Mouse (Mus musculus) MEL (cell line): ENCODE data around the gene Ryr2. TPM values are rescaled to one million over a fixed set of nuclear protein-coding genes. Genes with fewer than 3 reads are reported as not detected.

Experiments used
- DNase-seq: peaks from one replicate; pipeline ENCODE4 v3.0.0; 2011; ENCODE audit warnings: low read depth, low spot score
- H3K27ac ChIP-seq: 2 replicates; pipeline ENCODE4 v1.5.1; 2012; ENCODE audit warnings: low read depth, mild to moderate bottlenecking, control low read depth, low read length, moderate library complexity; ENCODE audit not compliant: control insufficient read depth
- H3K27me3 ChIP-seq, 2 experiments: fragments of 150-350 bp in 1 of 2; sonication (generic) in 1 of 2; 2 replicates each; pipeline ENCODE4 v1.6.1; 2012; ENCODE audit warnings: low read length in 2 of 2, mild to moderate bottlenecking in 2 of 2, improper control_type of control experiment in 1 of 2, moderate library complexity in 1 of 2; ENCODE audit not compliant: insufficient read depth in 2 of 2, control insufficient read depth in 1 of 2
- H3K36me3 ChIP-seq, 2 experiments: 2 replicates each; pipeline ENCODE4 v1.6.1; 2012 to 2014; ENCODE audit warnings: low read length in 2 of 2, improper control_type of control experiment in 1 of 2, inconsistent platforms in 1 of 2, mild to moderate bottlenecking in 1 of 2; ENCODE audit not compliant: insufficient read depth in 2 of 2, control insufficient read depth in 1 of 2
- H3K4me1 ChIP-seq, 2 experiments: fragments of 150-350 bp in 1 of 2; sonication (generic) in 1 of 2; 2 replicates each; pipeline ENCODE4 v1.6.1; 2012; ENCODE audit warnings: low read length in 2 of 2, improper control_type of control experiment in 1 of 2, mild to moderate bottlenecking in 1 of 2; ENCODE audit not compliant: insufficient read depth in 2 of 2, control insufficient read depth in 1 of 2
- H3K4me3 ChIP-seq, 2 experiments: fragments of 150-350 bp in 1 of 2; sonication (generic) in 1 of 2; 2 replicates each; pipeline ENCODE4 v1.5.1; 2012; ENCODE audit warnings: low read depth in 2 of 2, low read length in 2 of 2, mild to moderate bottlenecking in 2 of 2, moderate library complexity in 2 of 2, control low read depth in 1 of 2, improper control_type of control experiment in 1 of 2; ENCODE audit not compliant: control insufficient read depth in 1 of 2, insufficient read depth in 1 of 2
- H3K79me2 ChIP-seq: 2 replicates; pipeline ENCODE4 v1.6.1; 2012; ENCODE audit warnings: mild to moderate bottlenecking, low read length, moderate library complexity; ENCODE audit not compliant: control insufficient read depth, poor library complexity, insufficient read depth
- H3K9ac ChIP-seq: 2 replicates; pipeline ENCODE4 v1.6.1; 2012; ENCODE audit warnings: low read depth, mild to moderate bottlenecking, control low read depth, low read length, moderate library complexity; ENCODE audit not compliant: control insufficient read depth, poor library complexity, severe bottlenecking
- H3K9me3 ChIP-seq: fragments of 150-350 bp; sonication (generic); replicated peaks from 2 replicates; pipeline ENCODE4 v1.6.1; 2012; ENCODE audit warnings: mild to moderate bottlenecking, low read length, improper control_type of control experiment, moderate library complexity; ENCODE audit not compliant: insufficient read depth
- CHD2 ChIP-seq: IDR thresholded peaks from 2 replicates; pipeline ENCODE4 v1.6.1; 2011; ENCODE audit warnings: low read length, improper control_type of control experiment
- E2F4 ChIP-seq: IDR thresholded peaks from 2 replicates; pipeline ENCODE4 v1.6.1; 2011; ENCODE audit warnings: low read depth, low read length, improper control_type of control experiment, borderline replicate concordance
- ELF1 ChIP-seq: IDR thresholded peaks from 2 replicates; pipeline ENCODE4 v1.6.1; 2014; ENCODE audit warnings: low read depth, mild to moderate bottlenecking, inconsistent platforms, low read length, improper control_type of control experiment, moderate library complexity
- EP300 ChIP-seq, 2 experiments: IDR thresholded peaks; 2 replicates each; pipeline ENCODE4 v1.6.1; 2011; ENCODE audit warnings: improper control_type of control experiment in 2 of 2, low read length in 2 of 2, low read depth in 1 of 2, mild to moderate bottlenecking in 1 of 2
- ETS1 ChIP-seq: IDR thresholded peaks from 2 replicates; pipeline ENCODE4 v1.6.1; 2012; ENCODE audit warnings: low read depth, mild to moderate bottlenecking, inconsistent platforms, low read length, improper control_type of control experiment, moderate library complexity
- GATA1 ChIP-seq: IDR thresholded peaks from 2 replicates; pipeline ENCODE4 v1.6.1; 2011; ENCODE audit warnings: low read depth, low read length, improper control_type of control experiment
- MEF2A ChIP-seq: IDR thresholded peaks from 2 replicates; pipeline ENCODE4 v1.6.1; 2014; ENCODE audit warnings: low read depth, mild to moderate bottlenecking, inconsistent platforms, low read length, improper control_type of control experiment; ENCODE audit not compliant: poor library complexity, insufficient replicate concordance, severe bottlenecking; ENCODE audit errors: extremely low read depth
- MXI1 ChIP-seq: IDR thresholded peaks from 2 replicates; pipeline ENCODE4 v1.6.1; 2011; ENCODE audit warnings: mild to moderate bottlenecking, low read depth, low read length, improper control_type of control experiment
- MYB ChIP-seq: IDR thresholded peaks from 2 replicates; pipeline ENCODE4 v1.6.1; 2011; ENCODE audit warnings: mild to moderate bottlenecking, low read depth, low read length, improper control_type of control experiment
- NELFE ChIP-seq: IDR thresholded peaks from 2 replicates; pipeline ENCODE4 v1.6.1; 2011; ENCODE audit warnings: low read depth, low read length, improper control_type of control experiment
- POLR2A ChIP-seq, 2 experiments: IDR thresholded peaks; 2 replicates each; pipeline ENCODE4 v1.6.1; 2011 to 2012; ENCODE audit warnings: low read length in 2 of 2, mild to moderate bottlenecking in 2 of 2, control low read depth in 1 of 2, improper control_type of control experiment in 1 of 2, low read depth in 1 of 2, moderate library complexity in 1 of 2; ENCODE audit not compliant: control insufficient read depth in 1 of 2, insufficient read depth in 1 of 2, poor library complexity in 1 of 2
- POLR2AphosphoS2 ChIP-seq: IDR thresholded peaks from 2 replicates; pipeline ENCODE4 v1.6.1; 2011; ENCODE audit warnings: low read length, improper control_type of control experiment
- TAL1 ChIP-seq: IDR thresholded peaks from 2 replicates; pipeline ENCODE4 v1.6.1; 2012; ENCODE audit warnings: mild to moderate bottlenecking, inconsistent platforms, low read length, moderate library complexity, mixed read lengths
- TBP ChIP-seq: IDR thresholded peaks from 2 replicates; pipeline ENCODE4 v1.8.0; 2011; ENCODE audit warnings: low read depth, low read length, improper control_type of control experiment
- TCF12 ChIP-seq: IDR thresholded peaks from 2 replicates; pipeline ENCODE4 v1.6.1; 2014; ENCODE audit warnings: low read depth, mild to moderate bottlenecking, inconsistent platforms, low read length, improper control_type of control experiment, moderate library complexity
- UBTF ChIP-seq: IDR thresholded peaks from 2 replicates; pipeline ENCODE4 v1.6.1; 2012; ENCODE audit warnings: low read depth, mild to moderate bottlenecking, inconsistent platforms, low read length, improper control_type of control experiment, moderate library complexity, borderline replicate concordance; ENCODE audit not compliant: insufficient read depth
- USF1 ChIP-seq: IDR thresholded peaks from 2 replicates; pipeline ENCODE4 v1.6.1; 2014; ENCODE audit warnings: low read depth, mild to moderate bottlenecking, inconsistent platforms, low read length, improper control_type of control experiment, moderate library complexity
- USF2 ChIP-seq, 2 experiments: IDR thresholded peaks; 2 replicates each; pipeline ENCODE4 v1.6.1; 2011 to 2012; ENCODE audit warnings: improper control_type of control experiment in 2 of 2, low read length in 2 of 2, borderline replicate concordance in 1 of 2, inconsistent platforms in 1 of 2, low read depth in 1 of 2, mild to moderate bottlenecking in 1 of 2; ENCODE audit not compliant: insufficient read depth in 1 of 2
- ZC3H11A ChIP-seq: IDR thresholded peaks from 2 replicates; pipeline ENCODE4 v1.6.1; 2012; ENCODE audit warnings: low read depth, mild to moderate bottlenecking, inconsistent platforms, low read length, improper control_type of control experiment
- ZKSCAN1 ChIP-seq: IDR thresholded peaks from 2 replicates; pipeline ENCODE4 v1.6.1; 2012; ENCODE audit warnings: low read depth, mild to moderate bottlenecking, inconsistent platforms, low read length, improper control_type of control experiment, moderate library complexity
- ZNF384 ChIP-seq: IDR thresholded peaks from 2 replicates; pipeline ENCODE4 v1.6.1; 2012; ENCODE audit warnings: low read depth, mild to moderate bottlenecking, inconsistent platforms, low read length, improper control_type of control experiment
- polyA plus RNA-seq, 2 experiments: library from polyadenylated mRNA; stranded (reverse) in 1 of 2; unstranded in 1 of 2; fragments of >175 nt in 1 of 2; fragments of >200 nt in 1 of 2; gene quantifications; 2 replicates each; pipeline versions ENCODE4 v1.2.1 to v1.2.4; 2012; ENCODE audit warnings: low replicate concordance in 2 of 2, low read depth in 1 of 2; ENCODE audit not compliant: insufficient read length in 2 of 2, insufficient read depth in 1 of 2, missing spikeins in 1 of 2
- total RNA-seq: library from RNA; depleted of rRNA; stranded (reverse); fragments of 300-350 nt; gene quantifications from 2 replicates; pipeline ENCODE4 v1.2.3, GENCODE M21; 2012

The Ryr2 gene
- total and polyA plus RNA-seq, 3 experiments, result 0.04 TPM; not detected in 2

GRCm38 (mm10) chr13:12099446-12099845 is 7.3 kb downstream of the Ryr2 start:
- no peaks in the 10 kb centered on the region for H3K36me3 ChIP-seq
- H3K27ac ChIP-seq, result no peak overlapping the region
- no peak for DNase-seq
- H3K79me2 ChIP-seq, result no peaks in the 10 kb centered on the region
- TF ChIP-seq ZC3H11A (no peak), MYB (no peak), ZNF384 (no peak), MEF2A (no peak), UBTF (no peak)
- H3K4me3 ChIP-seq, result no peak overlapping the region
- no peaks in the 10 kb centered on the region for H3K27me3 ChIP-seq
- H3K9me3 ChIP-seq, result no peaks in the 10 kb centered on the region
- H3K9ac ChIP-seq, result no peak overlapping the region
- no peaks in the 10 kb centered on the region for H3K4me1 ChIP-seq

- Histone ChIP-seq H3K4me1 (no peaks in the 10 kb centered on the region), H3K79me2 (no peaks in the 10 kb centered on the region), H3K9me3 (no peaks in the 10 kb centered on the region), H3K27me3 (no peaks in the 10 kb centered on the region), H3K4me3 (no peak overlapping the region)
- TF ChIP-seq ELF1, result no peak
- TF ChIP-seq GATA1, result no peak
- TF ChIP-seq EP300 (IDR thresholded peaks at IDR 0.05; ENCODE audit: low read depth in 1 of 2, low read length in 2 of 2), result no peak
- TF ChIP-seq ZKSCAN1, result no peak
- no peak for TF ChIP-seq CHD2
- TF ChIP-seq TCF12, result no peak
- TF ChIP-seq TAL1, result no peak
- TF ChIP-seq ZC3H11A, result no peak
- no peak for TF ChIP-seq POLR2AphosphoS2
- no peak for TF ChIP-seq ETS1
- no peak for TF ChIP-seq MYB
- TF ChIP-seq MXI1, result no peak
- no peak for TF ChIP-seq USF2 (IDR thresholded peaks at IDR 0.05; ENCODE audit: borderline replicate concordance in 1 of 2, insufficient read depth in 1 of 2, low read depth in 1 of 2, low read length in 2 of 2)
- TF ChIP-seq USF1, result no peak
- no peak for TF ChIP-seq E2F4
- TF ChIP-seq TBP, result no peak
- TF ChIP-seq NELFE, result no peak
- no peak for TF ChIP-seq POLR2A (IDR thresholded peaks at IDR 0.05; ENCODE audit: control insufficient read depth in 1 of 2, insufficient read depth in 1 of 2, low read depth in 1 of 2, low read length in 2 of 2, poor library complexity in 1 of 2)
- TF ChIP-seq, all 39 proteins: peak for 0
- H3K27ac ChIP-seq, result no peak overlapping the region
- DNase-seq, result no peak
- H3K36me3 ChIP-seq, result no peaks in the 10 kb centered on the region
- H3K9ac ChIP-seq, result no peak overlapping the region
Measured at GRCm38 (mm10) chr13:12098981-12099380, 7.8 kb downstream of the Ryr2 start.
